Mouse (Mus musculus): ENCODE measurements at regions not wholly inside any gene's neighbourhood (a gene's known extent, or its start where the extent isn't known, plus 50 kb on each side); places are given as distances from the start of the nearest gene placed in this dataset.

- no peaks in the 10 kb centered on the region for H3K36me3 ChIP-seq (replicated peaks; ENCODE audit: control insufficient read depth, insufficient read depth, low read length)
- H3K4me2 ChIP-seq (ENCODE audit: low read depth, low read length) = peak overlapping the region; percentile 63
- ATAC-seq (ENCODE audit: insufficient read depth, low read depth) (peak; percentile 92), DNase-seq (ENCODE audit: low spot score) (peak; percentile 92)
- H3K4me1 ChIP-seq (ENCODE audit: control insufficient read depth, insufficient read depth) = peaks cover 8% of the 10 kb centered on the region; the same call in 1 of the 2 replicates
- TF ChIP-seq CTCF (IDR thresholded peaks at IDR 0.05; ENCODE audit: low read depth) (peak; percentile 94), EP300 (IDR thresholded peaks at IDR 0.05; ENCODE audit: low read depth) (peak; percentile 48; the same call in 1 of the 2 replicates)
- H3K27me3 ChIP-seq (ENCODE audit: control insufficient read depth, insufficient read depth, low read length) = peaks cover 50% of the 10 kb centered on the region
- peak overlapping the region; percentile 44; the same call in 1 of the 2 replicates for H3K9ac ChIP-seq (replicated peaks; ENCODE audit: low read depth, low read length)
- no peaks in the 10 kb centered on the region for H3K9me3 ChIP-seq (replicated peaks; ENCODE audit: control insufficient read depth, low read length)
- H3K27ac ChIP-seq (ENCODE audit: low read depth) = peak overlapping the region; percentile 69
- peak overlapping the region; percentile 39 for H3K4me3 ChIP-seq (ENCODE audit: low read depth, low read length)
- whole genome bisulfite sequencing = under 1% methylated on average over 23 of the region's 23 CpGs
These were observed 100.7 kb downstream of the Chic2 start for GRCm38 (mm10) chr5:74943737-74944403.

GRCm38 (mm10) chr5:74941426-74941825, 103.1 kb downstream of the Chic2 start:
- Histone ChIP-seq H3K36me3 (replicated peaks; ENCODE audit: control insufficient read depth, insufficient read depth, low read length) (no peaks in the 10 kb centered on the region), H3K9ac (replicated peaks; ENCODE audit: low read depth, low read length) (no peak overlapping the region), H3K27ac (ENCODE audit: low read depth) (no peak overlapping the region), H3K4me1 (ENCODE audit: control insufficient read depth, insufficient read depth) (peaks cover 8% of the 10 kb centered on the region; the same call in 1 of the 2 replicates), H3K4me3 (ENCODE audit: low read depth, low read length) (no peak overlapping the region), H3K9me3 (replicated peaks; ENCODE audit: control insufficient read depth, low read length) (no peaks in the 10 kb centered on the region), H3K4me2 (ENCODE audit: low read depth, low read length) (no peak overlapping the region), H3K27me3 (ENCODE audit: control insufficient read depth, insufficient read depth, low read length) (peaks cover 43% of the 10 kb centered on the region)
- TF ChIP-seq CTCF (IDR thresholded peaks at IDR 0.05; ENCODE audit: low read depth) (no peak), EP300 (IDR thresholded peaks at IDR 0.05; ENCODE audit: low read depth) (no peak)
- WGBS = 4% methylated on average over 13 of the region's 13 CpGs
- DNase-seq (ENCODE audit: low spot score) (no peak), ATAC-seq (ENCODE audit: insufficient read depth, low read depth) (no peak)

- TF ChIP-seq CTCF (IDR thresholded peaks at IDR 0.05; ENCODE audit: low read depth) (no peak), EP300 (IDR thresholded peaks at IDR 0.05; ENCODE audit: low read depth) (no peak)
- H3K4me1 ChIP-seq (ENCODE audit: control insufficient read depth, insufficient read depth) = peaks cover 5% of the 10 kb centered on the region; the same call in 1 of the 2 replicates
- H3K27ac ChIP-seq (ENCODE audit: low read depth) = no peak overlapping the region
- peaks cover 21% of the 10 kb centered on the region for H3K27me3 ChIP-seq (ENCODE audit: control insufficient read depth, insufficient read depth, low read length)
- WGBS = 63% methylated on average over 7 of the region's 7 CpGs
- no peak overlapping the region for H3K9ac ChIP-seq (replicated peaks; ENCODE audit: low read depth, low read length)
- DNase-seq (ENCODE audit: low spot score) (no peak), ATAC-seq (ENCODE audit: insufficient read depth, low read depth) (no peak)
- no peaks in the 10 kb centered on the region for H3K9me3 ChIP-seq (replicated peaks; ENCODE audit: control insufficient read depth, low read length)
- no peak overlapping the region for H3K4me3 ChIP-seq (ENCODE audit: low read depth, low read length)
- no peak overlapping the region for H3K4me2 ChIP-seq (ENCODE audit: low read depth, low read length)
- no peaks in the 10 kb centered on the region for H3K36me3 ChIP-seq (replicated peaks; ENCODE audit: control insufficient read depth, insufficient read depth, low read length)
These were observed 107.1 kb downstream of the Chic2 start for GRCm38 (mm10) chr5:74937416-74937940.

- no peaks in the 10 kb centered on the region for H3K36me3 ChIP-seq (replicated peaks; ENCODE audit: control insufficient read depth, insufficient read depth, low read length)
- no peak overlapping the region for H3K4me3 ChIP-seq (ENCODE audit: low read depth, low read length)
- no peak overlapping the region for H3K9ac ChIP-seq (replicated peaks; ENCODE audit: low read depth, low read length)
- H3K4me1 ChIP-seq (ENCODE audit: control insufficient read depth, insufficient read depth) = no peaks in the 10 kb centered on the region
- H3K9me3 ChIP-seq (replicated peaks; ENCODE audit: control insufficient read depth, low read length) = no peaks in the 10 kb centered on the region
- 57% methylated on average over 5 of the region's 5 CpGs for WGBS
- H3K4me2 ChIP-seq (ENCODE audit: low read depth, low read length) = no peak overlapping the region
- TF ChIP-seq CTCF (IDR thresholded peaks at IDR 0.05; ENCODE audit: low read depth) (no peak), EP300 (IDR thresholded peaks at IDR 0.05; ENCODE audit: low read depth) (no peak)
- peak overlapping the region; percentile 55; the same call in 1 of the 2 replicates for H3K27ac ChIP-seq (ENCODE audit: low read depth)
- DNase-seq (ENCODE audit: low spot score) = no peak
- peaks cover 11% of the 10 kb centered on the region for H3K27me3 ChIP-seq (ENCODE audit: control insufficient read depth, insufficient read depth, low read length)
- ATAC-seq (ENCODE audit: insufficient read depth, low read depth) = no peak
These were observed 108.5 kb downstream of the Chic2 start for GRCm38 (mm10) chr5:74936087-74936486.

GRCm38 (mm10) chr5:74935676-74936075, 108.9 kb downstream of the Chic2 start:
- no peak overlapping the region for H3K27ac ChIP-seq (ENCODE audit: low read depth)
- no peak overlapping the region for H3K4me3 ChIP-seq (ENCODE audit: low read depth, low read length)
- no peak overlapping the region for H3K9ac ChIP-seq (replicated peaks; ENCODE audit: low read depth, low read length)
- no peak for DNase-seq (ENCODE audit: low spot score)
- peaks cover 9% of the 10 kb centered on the region for H3K27me3 ChIP-seq (ENCODE audit: control insufficient read depth, insufficient read depth, low read length)
- no peaks in the 10 kb centered on the region for H3K9me3 ChIP-seq (replicated peaks; ENCODE audit: control insufficient read depth, low read length)
- 72% methylated on average over 8 of the region's 8 CpGs for WGBS
- H3K4me2 ChIP-seq (ENCODE audit: low read depth, low read length) = no peak overlapping the region
- H3K4me1 ChIP-seq (ENCODE audit: control insufficient read depth, insufficient read depth) = no peaks in the 10 kb centered on the region
- no peak for TF ChIP-seq CTCF (IDR thresholded peaks at IDR 0.05; ENCODE audit: low read depth)
- no peak for TF ChIP-seq EP300 (IDR thresholded peaks at IDR 0.05; ENCODE audit: low read depth)
- no peak for ATAC-seq (ENCODE audit: insufficient read depth, low read depth)
- no peaks in the 10 kb centered on the region for H3K36me3 ChIP-seq (replicated peaks; ENCODE audit: control insufficient read depth, insufficient read depth, low read length)

All from heart, postnatal 0 days (tissue).